Mouse (Mus musculus): Measurements from ENCODE around the gene Snai3.

GRCm38 (mm10) chr8:122436146-122436545 lies 24.4 kb downstream of the Snai3 start:
- TF ChIP-seq POLR2A (IDR thresholded peaks at IDR 0.05; ENCODE audit: insufficient read length, low read depth) (no peak), E2F4 (IDR thresholded peaks at IDR 0.05; ENCODE audit: insufficient read depth) (no peak), POLR2AphosphoS2 (IDR thresholded peaks at IDR 0.05; ENCODE audit: insufficient read length, low read depth) (no peak), MYOD1 (IDR thresholded peaks at IDR 0.05; ENCODE audit: control insufficient read depth in 1 of 3, insufficient read length in 2 of 3, low read depth in 2 of 3) (no peak), CEBPB (IDR thresholded peaks at IDR 0.05; ENCODE audit: insufficient read depth, poor library complexity, severe bottlenecking) (no peak), TCF12 (IDR thresholded peaks at IDR 0.05; ENCODE audit: insufficient read depth, poor library complexity, severe bottlenecking) (no peak), MYOG (IDR thresholded peaks at IDR 0.05; ENCODE audit: control insufficient read depth in 1 of 3, insufficient read depth in 1 of 3, insufficient read length in 2 of 3, low read depth in 2 of 3) (no peak)
